10 mouse cellular contexts compared by ENCODE assay signal in genomic region chr10:75832272-75832895, GRCm38 (mm10). TPM values are rescaled to one million over a fixed set of nuclear protein-coding genes. Genes with fewer than 3 reads are reported as not detected.
DNase-seq lines count a peak whose midpoint lies in the region; ATAC-seq and TF ChIP-seq lines count a peak whose summit lies in the region.
"Had no signal": no experiment of that assay in that cellular context is flagged by ENCODE, and none has a peak within 500 bp of the region (broad histone marks: within the 10 kb centered on the region; RNA-seq: fewer than 3 reads in every experiment).

No protein-coding gene starts in this region.

- 0 out of 2 replicates have a peak, but pooled peaks cover 5% of the 10 kb centered on the region for H3K4me1 ChIP-seq in lung, postnatal 0 days (ENCODE audit: insufficient read depth, low read depth, low read length)
- H3K4me1 ChIP-seq in midbrain, embryonic 15.5 days = peaks cover 18% of the 10 kb centered on the region

- no peaks in the 10 kb centered on the region for H3K9me3 ChIP-seq in lung, postnatal 0 days (ENCODE audit: low read length)
- H3K9me3 ChIP-seq in midbrain, embryonic 15.5 days = no peaks in the 10 kb centered on the region
- H3K9me3 ChIP-seq: midbrain, embryonic 12.5 days had no signal

- H3K4me3 ChIP-seq in lung, postnatal 0 days (ENCODE audit: low read depth, low read length) = no peak overlapping the region
- H3K4me3 ChIP-seq in midbrain, embryonic 15.5 days = no peak overlapping the region
- H3K4me3 ChIP-seq: midbrain, embryonic 12.5 days had no signal

- 61% methylated on average over 13 of the region's 13 CpGs for WGBS in lung, postnatal 0 days
- 72% methylated on average over 13 of the region's 13 CpGs for WGBS in midbrain, embryonic 15.5 days

- no peak overlapping the region for H3K27ac ChIP-seq in lung, postnatal 0 days (ENCODE audit: low read length)
- H3K27ac ChIP-seq in midbrain, embryonic 15.5 days = no peak overlapping the region
- H3K27ac ChIP-seq: midbrain, embryonic 12.5 days had no signal

- H3K36me3 ChIP-seq in lung, postnatal 0 days (ENCODE audit: insufficient read depth, low read length) = no peaks in the 10 kb centered on the region
- H3K36me3 ChIP-seq in midbrain, embryonic 15.5 days (replicated peaks) = no peaks in the 10 kb centered on the region
- H3K36me3 ChIP-seq: midbrain, embryonic 12.5 days had no signal

- peak; percentile 47 for DNase-seq in layer of hippocampus, adult 9-11 months
- DNase-seq in layer of hippocampus, postnatal 36 days = no peak
- DNase-seq in NIH3T3 (ENCODE audit: low read depth) = peak; percentile 70
- peak; percentile 50 to 51 for DNase-seq in cerebellum, postnatal 10 days
- peak; percentile 58 to 74 for DNase-seq in heart, postnatal 14 days
- DNase-seq in lung, postnatal 0 days (ENCODE audit: low spot score) = peak; percentile 90
- peak; percentile 56 for DNase-seq in telencephalon, adult 2 months (ENCODE audit: low read depth, low spot score)

- TF ChIP-seq CTCF in lung, postnatal 0 days (IDR thresholded peaks at IDR 0.05) = peak; percentile 92

- intact Hi-C loops in heart, postnatal 14 days (cut with DNase I) = loop anchor here (5.0 kb wide), 2 partner anchors 60 to 90 kb away; partner anchors contain the start of gene Ddt

- no peak overlapping the region for H3K9ac ChIP-seq in lung, postnatal 0 days (replicated peaks; ENCODE audit: low read depth)
- no peak overlapping the region for H3K9ac ChIP-seq in midbrain, embryonic 15.5 days
- H3K9ac ChIP-seq: midbrain, embryonic 12.5 days had no signal

- no peaks in the 10 kb centered on the region for H3K27me3 ChIP-seq in lung, postnatal 0 days (replicated peaks; ENCODE audit: insufficient read depth, low read length)
- peaks cover 26% of the 10 kb centered on the region for H3K27me3 ChIP-seq in midbrain, embryonic 15.5 days (replicated peaks)

- no peak for ATAC-seq in lung, postnatal 0 days
- ATAC-seq in midbrain, embryonic 15.5 days (replicated peaks) = no peak

- H3K4me2 ChIP-seq in lung, postnatal 0 days (replicated peaks; ENCODE audit: low read depth, low read length) = no peak overlapping the region
- no peak overlapping the region for H3K4me2 ChIP-seq in midbrain, embryonic 15.5 days
- H3K4me2 ChIP-seq: midbrain, embryonic 12.5 days had no signal

- TF ChIP-seq EP300 in lung, postnatal 0 days (IDR thresholded peaks at IDR 0.05) = no peak

RNA-seq across cellular contexts. Expression of gene Gstt2, which starts 4.8 kb away (rescaled TPM):
- total RNA-seq in layer of hippocampus, postnatal 36 days (2021) = 1 to 10 TPM; 2.5 to 3.4 TPM
- 10 to 100 TPM in 1 of 2 experiments, 1 to 10 TPM in 1; 9.4 to 12.1 TPM for total RNA-seq in heart, postnatal 14 days (2021)
- polyA plus RNA-seq in lung, postnatal 0 days (2015; fragmentation: Nextera tagmentation; extraction: Ambion mirVana) = 40.6 and 44.7 TPM in 2 replicates
- 7.4 and 7.5 TPM in 2 replicates for polyA plus RNA-seq in midbrain, embryonic 15.5 days (2015; fragmentation: Nextera tagmentation; extraction: Ambion mirVana)

RNA-seq across cellular contexts. Expression of gene Gstt4, which starts 10.0 kb away (rescaled TPM):
- total RNA-seq in layer of hippocampus, postnatal 36 days (2021) = not detected
- not detected for total RNA-seq in heart, postnatal 14 days (2021)
- polyA plus RNA-seq in lung, postnatal 0 days (2015; fragmentation: Nextera tagmentation; extraction: Ambion mirVana) = not detected in 2 replicates
- polyA plus RNA-seq in midbrain, embryonic 15.5 days (2015; fragmentation: Nextera tagmentation; extraction: Ambion mirVana) = not detected in 2 replicates
- polyA plus RNA-seq: frontal cortex, adult 2 months; midbrain, embryonic 12.5 days had no signal

RNA-seq across cellular contexts. Expression of gene Mif, which starts 27.7 kb away (rescaled TPM):
- 100 to 1,000 TPM; 432 to 467 TPM for total RNA-seq in layer of hippocampus, postnatal 36 days (2021)
- total RNA-seq in heart, postnatal 14 days (2021) = 100 to 1,000 TPM; 215 to 220 TPM
- 280 and 356 TPM in 2 replicates for polyA plus RNA-seq in lung, postnatal 0 days (2015; fragmentation: Nextera tagmentation; extraction: Ambion mirVana)
- polyA plus RNA-seq in midbrain, embryonic 15.5 days (2015; fragmentation: Nextera tagmentation; extraction: Ambion mirVana) = 1,455 and 1,508 TPM in 2 replicates

RNA-seq across cellular contexts. Expression of gene Gstt1, which starts 34.0 kb away (rescaled TPM):
- 1 to 10 TPM; 4.6 to 6.1 TPM for total RNA-seq in layer of hippocampus, postnatal 36 days (2021)
- 1 to 10 TPM; 7.0 to 9.1 TPM for total RNA-seq in heart, postnatal 14 days (2021)
- 36.4 and 38.3 TPM in 2 replicates for polyA plus RNA-seq in lung, postnatal 0 days (2015; fragmentation: Nextera tagmentation; extraction: Ambion mirVana)
- polyA plus RNA-seq in midbrain, embryonic 15.5 days (2015; fragmentation: Nextera tagmentation; extraction: Ambion mirVana) = 14.5 and 16.9 TPM in 2 replicates

RNA-seq across cellular contexts. Expression of gene Gstt3, which starts 51.2 kb away (rescaled TPM):
- 1 to 10 TPM; 1.4 to 3.2 TPM for total RNA-seq in layer of hippocampus, postnatal 36 days (2021)
- total RNA-seq in heart, postnatal 14 days (2021) = 1 to 10 TPM; 1.8 to 4.3 TPM
- polyA plus RNA-seq in lung, postnatal 0 days (2015; fragmentation: Nextera tagmentation; extraction: Ambion mirVana) = 56.6 and 58.9 TPM in 2 replicates
- 0.61 and 1.6 TPM in 2 replicates for polyA plus RNA-seq in midbrain, embryonic 15.5 days (2015; fragmentation: Nextera tagmentation; extraction: Ambion mirVana)

Comparison
In these comparisons a context has a peak if more than half of its experiments do, and no peak if none do; other contexts are left out.
1. DNase-seq: peak in layer of hippocampus, adult 9-11 months (single experiment), NIH3T3 (single experiment), cerebellum, postnatal 10 days (2 of 2), heart, postnatal 14 days (2 of 2), lung, postnatal 0 days (single experiment) and telencephalon, adult 2 months (single experiment); none in layer of hippocampus, postnatal 36 days (0 of 2).